In genomic region chr10:121434441-121435103, GRCm38 (mm10) we compare ENCODE assay signal across 13 mouse cellular contexts. TPM values are rescaled to one million over a fixed set of nuclear protein-coding genes. Genes with fewer than 3 reads are reported as not detected.
A peak's percentile ranks its signal among the peaks of the same experiment; 100 is the strongest.
DNase-seq lines count a peak whose midpoint lies in the region; ATAC-seq lines count a peak whose summit lies in the region.
"Had no signal": no experiment of that assay in that cellular context is flagged by ENCODE, and none has a peak within 500 bp of the region (broad histone marks: within the 10 kb centered on the region; RNA-seq: fewer than 3 reads in every experiment).

No protein-coding gene starts in this region.

- no peaks in the 10 kb centered on the region for H3K36me3 ChIP-seq in heart, embryonic 10.5 days
- H3K36me3 ChIP-seq in limb, embryonic 12.5 days: no peaks in the 10 kb centered on the region
- no peaks in the 10 kb centered on the region for H3K36me3 ChIP-seq in stomach, embryonic 15.5 days
- no peaks in the 10 kb centered on the region for H3K36me3 ChIP-seq in forebrain, embryonic 13.5 days (ENCODE audit: poor library complexity, severe bottlenecking)
- H3K36me3 ChIP-seq: hindbrain, embryonic 15.5 days had no signal

- peaks cover 91% of the 10 kb centered on the region for H3K4me1 ChIP-seq in heart, embryonic 10.5 days
- H3K4me1 ChIP-seq in limb, embryonic 12.5 days (replicated peaks): peaks cover 81% of the 10 kb centered on the region
- peaks cover 67% of the 10 kb centered on the region for H3K4me1 ChIP-seq in stomach, embryonic 15.5 days
- H3K4me1 ChIP-seq in forebrain, embryonic 13.5 days: peaks cover 20% of the 10 kb centered on the region

- peak overlapping the region; percentile 85 for H3K27ac ChIP-seq in heart, embryonic 10.5 days
- H3K27ac ChIP-seq in limb, embryonic 12.5 days: peak overlapping the region; percentile 50; the same call in 1 of the 2 replicates
- peak overlapping the region; percentile 72 for H3K27ac ChIP-seq in stomach, embryonic 15.5 days
- no peak overlapping the region for H3K27ac ChIP-seq in forebrain, embryonic 13.5 days
- H3K27ac ChIP-seq: hindbrain, embryonic 15.5 days; left cerebral cortex, adult 2 months; macrophage had no signal

- no peak for DNase-seq in heart, embryonic 10.5 days (ENCODE audit: low spot score)
- no peak for DNase-seq in heart, adult 8-10 months (ENCODE audit: low spot score)
- peak; percentile 65 to 76 for DNase-seq in lung, adult 18-20 months
- no peak for DNase-seq in lung, postnatal 10 days
- DNase-seq: B cell, adult 2 months had no signal

- no peaks in the 10 kb centered on the region for H3K27me3 ChIP-seq in heart, embryonic 10.5 days (ENCODE audit: insufficient read depth, poor library complexity, severe bottlenecking)
- H3K27me3 ChIP-seq in limb, embryonic 12.5 days: no peaks in the 10 kb centered on the region
- H3K27me3 ChIP-seq in stomach, embryonic 15.5 days (replicated peaks): no peaks in the 10 kb centered on the region
- 0 out of 2 replicates have a peak, but pooled peaks cover 3% of the 10 kb centered on the region for H3K27me3 ChIP-seq in forebrain, embryonic 13.5 days
- H3K27me3 ChIP-seq: hindbrain, embryonic 15.5 days had no signal

- WGBS in heart, embryonic 10.5 days: 72% methylated on average over 15 of the region's 15 CpGs
- WGBS in limb, embryonic 12.5 days: 65% methylated on average over 15 of the region's 15 CpGs
- 59% methylated on average over 15 of the region's 15 CpGs for WGBS in stomach, embryonic 15.5 days
- 81% methylated on average over 15 of the region's 15 CpGs for WGBS in forebrain, embryonic 13.5 days

- no peaks in the 10 kb centered on the region for H3K9me3 ChIP-seq in heart, embryonic 10.5 days
- no peaks in the 10 kb centered on the region for H3K9me3 ChIP-seq in limb, embryonic 12.5 days
- H3K9me3 ChIP-seq in stomach, embryonic 15.5 days: no peaks in the 10 kb centered on the region
- H3K9me3 ChIP-seq in forebrain, embryonic 13.5 days (replicated peaks): no peaks in the 10 kb centered on the region
- H3K9me3 ChIP-seq: hindbrain, embryonic 15.5 days had no signal

- no peak overlapping the region for H3K4me3 ChIP-seq in heart, embryonic 10.5 days
- no peak overlapping the region for H3K4me3 ChIP-seq in limb, embryonic 12.5 days (replicated peaks)
- no peak overlapping the region for H3K4me3 ChIP-seq in stomach, embryonic 15.5 days (replicated peaks)
- H3K4me3 ChIP-seq in forebrain, embryonic 13.5 days: no peak overlapping the region
- H3K4me3 ChIP-seq: hindbrain, embryonic 15.5 days; left cerebral cortex, adult 2 months had no signal

- H3K4me2 ChIP-seq in limb, embryonic 12.5 days: no peak overlapping the region
- H3K4me2 ChIP-seq in stomach, embryonic 15.5 days: no peak overlapping the region
- H3K4me2 ChIP-seq in forebrain, embryonic 13.5 days: no peak overlapping the region
- H3K4me2 ChIP-seq: hindbrain, embryonic 15.5 days had no signal

- no peak for ATAC-seq in limb, embryonic 12.5 days (ENCODE audit: insufficient number of reproducible peaks, insufficient read depth, low FRiP score, low TSS enrichment, low read depth)
- no peak for ATAC-seq in stomach, embryonic 15.5 days (ENCODE audit: insufficient read depth, low FRiP score, low read depth)
- ATAC-seq in erythroblast, adult 5-6 weeks (replicated peaks; ENCODE audit: low FRiP score, poor library complexity, severe bottlenecking): no peak
- ATAC-seq in forebrain, embryonic 13.5 days: no peak
- ATAC-seq: activated CD4-positive, CD25-positive, alpha-beta regulatory T cell, adult 4 months had no signal

- no peak overlapping the region for H3K9ac ChIP-seq in limb, embryonic 12.5 days (replicated peaks)
- no peak overlapping the region for H3K9ac ChIP-seq in stomach, embryonic 15.5 days
- H3K9ac ChIP-seq in forebrain, embryonic 13.5 days: no peak overlapping the region
- H3K9ac ChIP-seq: hindbrain, embryonic 15.5 days had no signal

RNA-seq across cellular contexts. Expression of gene Rassf3, which starts 41.6 kb away (rescaled TPM):
- polyA plus RNA-seq in heart, embryonic 10.5 days (2016; fragmentation: Nextera tagmentation; extraction: Ambion mirVana): 19.6 and 21.1 TPM in 2 replicates
- total RNA-seq in heart, adult 8-10 months (2022): 100 to 1,000 TPM; 131 to 151 (median 141) TPM
- polyA plus RNA-seq in limb, embryonic 12.5 days (2016; fragmentation: Nextera tagmentation; extraction: Ambion mirVana): 20.2 and 22.2 TPM in 2 replicates
- polyA plus RNA-seq in stomach, embryonic 15.5 days (2015; fragmentation: Nextera tagmentation; extraction: Ambion mirVana): 22.4 and 25.7 TPM in 2 replicates
- 11.7 and 12.5 TPM in 2 replicates for total RNA-seq in erythroblast, adult 5-6 weeks (2015; ENCODE audit: low replicate concordance)
- total RNA-seq in erythroblast, adult 5-6 weeks (2017; ENCODE audit: low replicate concordance): 7.8 and 12.7 TPM in 2 replicates
- 3.5 and 3.7 TPM in 2 replicates for polyA plus RNA-seq in forebrain, embryonic 13.5 days (2015; fragmentation: Nextera tagmentation; extraction: Ambion mirVana)

Comparison
In these comparisons a context has a peak if more than half of its experiments do, and no peak if none do; other contexts are left out.
1. DNase-seq: peak in lung, adult 18-20 months (2 of 2); none in heart, embryonic 10.5 days (single experiment), heart, adult 8-10 months (single experiment) and lung, postnatal 10 days (single experiment).